Mouse (Mus musculus): Measurements from ENCODE around the gene Srd5a1.

GRCm38 (mm10) chr13:69538327-69538726, 72.9 kb downstream of the Srd5a1 start:
- TF ChIP-seq POLR2A (IDR thresholded peaks at IDR 0.05; ENCODE audit: low read depth, low read length) (no peak), CTCF (IDR thresholded peaks at IDR 0.05; ENCODE audit: borderline replicate concordance, insufficient read depth, low read length) (no peak)
